ENCODE assay signal across 16 mouse cellular contexts in genomic region chr11:113577221-113577620, GRCm38 (mm10). TPM values are rescaled to one million over a fixed set of nuclear protein-coding genes. Genes with fewer than 3 reads are reported as not detected.
"Had no signal": no experiment of that assay in that cellular context is flagged by ENCODE, and none has a peak within 500 bp of the region (broad histone marks: within the 10 kb centered on the region; RNA-seq: fewer than 3 reads in every experiment).

No protein-coding gene starts in this region.

- H3K9me3 ChIP-seq: lung, embryonic 15.5 days; midbrain, embryonic 13.5 days; midbrain, embryonic 15.5 days; neural tube, embryonic 12.5 days had no signal

- DNase-seq: liver, postnatal 0 days; lung, adult 2 months; lung, postnatal 4 days; right cerebral cortex, postnatal 14 days; right cerebral cortex, postnatal 4 days; spleen, adult 18-20 months; thymus, adult 18-20 months; thymus, postnatal 14 days; thymus, postnatal 36 days had no signal

- H3K36me3 ChIP-seq: lung, embryonic 15.5 days; midbrain, embryonic 13.5 days; midbrain, embryonic 15.5 days; neural tube, embryonic 12.5 days had no signal

- H3K27me3 ChIP-seq: lung, embryonic 15.5 days; midbrain, embryonic 13.5 days; midbrain, embryonic 15.5 days; neural tube, embryonic 12.5 days had no signal

- H3K4me3 ChIP-seq: lung, embryonic 15.5 days; midbrain, embryonic 13.5 days; midbrain, embryonic 15.5 days; neural tube, embryonic 12.5 days had no signal

- H3K4me1 ChIP-seq: neural tube, embryonic 12.5 days had no signal

RNA-seq across cellular contexts. Expression of gene Sstr2, which starts 41.9 kb away (rescaled TPM):
- total RNA-seq: megakaryocyte, adult 5-6 weeks; monocyte, adult 5-6 weeks; neutrophil, adult 5-6 weeks had no signal
